Mouse (Mus musculus): ENCODE data around the gene Imp4.
"Not testable (repeated sequence)": the region's sequence is repeated elsewhere in the genome, so short reads cannot be mapped to it uniquely, and the experiment has no call there.

Gene Imp4

DNA sequence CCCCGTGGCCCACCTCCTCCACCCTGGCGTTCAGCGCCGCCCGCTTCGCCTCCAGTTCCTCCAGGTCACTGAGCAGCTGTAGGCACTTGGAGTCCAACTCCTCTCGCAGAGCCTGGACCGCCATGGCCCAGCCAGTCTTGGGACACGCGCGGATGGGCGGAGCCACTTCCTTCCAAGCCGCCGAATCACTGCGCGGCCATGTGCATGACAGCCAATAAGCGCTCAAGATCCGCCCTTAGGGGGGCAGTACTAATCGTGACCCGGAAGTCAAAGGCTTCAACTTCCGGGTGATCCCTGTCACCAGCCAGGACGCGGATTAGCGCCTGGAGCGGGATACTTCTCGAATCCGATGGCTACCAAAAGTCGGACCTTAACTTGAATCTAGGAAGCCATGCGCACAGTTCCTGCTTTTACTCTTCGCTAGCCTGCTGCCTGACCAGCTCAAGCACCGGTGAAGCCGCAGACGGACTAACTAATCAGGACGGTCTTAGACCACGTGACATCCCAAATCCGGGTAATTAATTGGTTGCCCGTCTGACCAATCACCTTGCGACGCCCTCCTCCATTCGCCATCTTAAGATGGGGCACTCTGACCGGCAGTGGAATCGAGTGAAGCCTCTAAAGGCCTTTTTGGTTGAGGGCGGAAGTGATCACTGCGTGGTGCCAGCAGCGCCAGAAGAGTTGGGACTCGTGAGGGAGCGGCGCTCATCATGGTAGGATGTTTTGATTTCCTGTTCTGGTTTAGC lies at the start of gene Imp4, which contains the start of gene Ccdc115:
TSS of gene Imp4 (plus strand) at position 637 of the 746 bp plus-strand sequence.
TSS of gene Ccdc115 (minus strand) at position 458 of the 746 bp plus-strand sequence.
- DNase-seq (ENCODE audit: low spot score in 2 of 2): peak; percentile 95

GRCm38 (mm10) chr1:34396321-34396720 lies 43.3 kb upstream of the Imp4 start:
- no peak for DNase-seq (ENCODE audit: low spot score in 2 of 2)

- no peak for DNase-seq (ENCODE audit: low spot score in 2 of 2)
Observed at GRCm38 (mm10) chr1:34399182-34399953, 40.3 kb upstream of the Imp4 start.

DNA sequence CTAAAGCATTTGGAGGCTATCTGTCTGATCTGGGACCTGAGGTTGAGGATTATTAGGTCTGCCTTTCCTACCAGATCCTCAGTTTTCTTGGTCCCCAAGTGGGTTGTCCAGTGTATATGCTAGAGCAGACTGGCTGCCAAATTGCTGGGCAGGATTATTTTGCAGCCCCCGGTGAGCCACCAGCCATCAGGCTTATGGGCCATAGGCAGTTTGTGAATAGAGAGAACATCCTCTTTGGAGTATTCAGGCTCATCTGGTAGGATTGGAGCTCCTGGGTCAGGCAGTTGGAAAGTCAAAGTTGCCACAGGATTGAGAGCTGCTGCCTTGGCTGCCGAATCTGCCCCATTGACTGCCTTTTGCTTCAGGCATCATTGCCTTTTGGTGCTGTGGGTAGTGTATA lies 11.2 kb upstream of the Imp4 start:
- no peak for DNase-seq (ENCODE audit: low spot score in 2 of 2)

DNA sequence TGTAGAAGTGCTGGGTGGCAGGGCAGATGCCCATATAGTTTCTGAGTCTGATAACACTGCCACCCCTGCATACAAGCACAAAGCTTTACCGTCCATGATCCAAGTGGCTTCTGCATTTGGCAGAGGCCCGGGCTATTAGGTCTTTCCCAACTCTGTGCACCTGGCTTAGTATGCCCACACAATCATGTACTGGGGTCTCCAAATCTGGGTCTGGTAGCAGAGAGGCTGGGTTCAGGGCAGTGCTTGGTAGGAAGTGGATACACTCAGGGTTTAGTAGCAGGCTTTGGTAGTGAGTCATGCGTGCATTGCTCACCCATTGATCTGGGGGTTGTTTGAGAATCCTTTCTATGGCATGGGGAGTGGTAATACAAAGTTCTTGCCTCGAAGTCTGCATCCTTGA lies 10.4 kb upstream of the Imp4 start:
- no peak for DNase-seq (ENCODE audit: low spot score in 2 of 2)

DNA sequence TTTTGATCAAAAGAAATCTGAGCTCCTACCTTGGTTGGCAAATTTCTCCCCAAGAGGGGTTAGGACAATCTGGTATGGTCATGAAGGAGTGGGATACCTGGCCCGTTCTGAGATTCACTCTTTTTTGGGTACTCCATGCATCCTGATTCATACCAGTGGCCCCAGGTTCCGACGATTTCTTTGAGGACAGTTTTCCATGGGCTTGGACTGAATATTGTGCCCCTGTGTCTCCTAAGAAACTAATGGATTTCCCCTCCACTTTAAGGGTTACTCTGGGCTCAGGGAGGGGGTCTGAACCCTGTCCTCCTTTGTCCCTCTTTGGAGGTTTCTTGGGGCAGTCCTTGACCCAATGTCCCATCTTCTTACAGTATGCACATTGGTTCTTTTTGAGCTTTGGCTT lies 8.7 kb upstream of the Imp4 start:
- no peak for DNase-seq (ENCODE audit: low spot score in 2 of 2)

DNA sequence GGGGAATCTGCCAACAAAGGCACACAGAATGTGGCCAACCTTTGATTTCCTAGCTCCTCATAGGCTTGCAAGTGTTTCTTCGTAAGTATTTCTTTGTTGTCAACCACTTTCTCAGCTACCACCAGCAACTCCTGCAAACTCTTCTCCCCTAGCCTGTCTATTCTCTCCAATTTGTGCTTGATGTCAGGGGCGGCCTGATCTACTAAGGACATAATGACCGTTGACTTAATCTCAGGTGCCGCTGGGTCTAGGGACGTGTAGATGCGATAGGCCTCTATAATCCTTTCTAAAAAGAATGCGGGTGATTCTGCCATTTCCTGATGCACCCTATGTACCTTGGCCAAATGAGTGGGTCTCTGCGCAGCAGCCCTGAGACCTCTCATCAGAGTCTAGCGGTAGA lies 8.2 kb upstream of the Imp4 start:
- DNase-seq (ENCODE audit: low spot score in 2 of 2): no peak

GRCm38 (mm10) chr1:34432411-34432775 lies 7.3 kb upstream of the Imp4 start:
- DNase-seq (ENCODE audit: low spot score in 2 of 2): no peak

GRCm38 (mm10) chr1:34432776-34433481 lies 6.7 kb upstream of the Imp4 start:
- no peak for DNase-seq (ENCODE audit: low spot score in 2 of 2)

- DNase-seq (ENCODE audit: low spot score in 2 of 2): no peak
Observed at GRCm38 (mm10) chr1:34433891-34434521, 5.6 kb upstream of the Imp4 start.

- DNase-seq (ENCODE audit: low spot score in 2 of 2): peak; percentile 85 to 89
Observed at GRCm38 (mm10) chr1:34434660-34435160, 4.9 kb upstream of the Imp4 start.

GRCm38 (mm10) chr1:34435371-34436120 lies 4.1 kb upstream of the Imp4 start:
- DNase-seq (ENCODE audit: low spot score in 2 of 2): no peak

DNA sequence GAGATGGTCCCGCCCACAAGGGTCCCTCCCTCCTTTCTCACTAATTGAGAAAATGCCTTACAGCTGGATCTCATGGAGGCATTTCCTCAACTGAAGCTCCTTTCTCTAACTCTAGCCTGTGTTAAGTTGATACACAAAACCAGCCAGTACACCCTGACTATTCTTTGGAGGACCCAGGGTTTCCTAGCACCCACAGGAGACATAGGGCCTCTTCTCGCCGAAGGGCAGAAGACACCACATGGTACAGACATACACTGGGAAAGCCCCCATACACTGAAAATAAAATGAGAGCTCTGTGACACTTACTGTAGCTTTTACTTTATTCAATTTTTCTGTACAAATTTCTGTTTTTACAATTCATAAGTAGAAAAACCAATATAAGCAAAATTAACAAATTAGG lies 3.3 kb upstream of the Imp4 start:
- DNase-seq (ENCODE audit: low spot score in 2 of 2): no peak

- not testable (repeated sequence) for DNase-seq (ENCODE audit: low spot score in 2 of 2)
Observed at GRCm38 (mm10) chr1:34437366-34437765, 2.3 kb upstream of the Imp4 start.

DNA sequence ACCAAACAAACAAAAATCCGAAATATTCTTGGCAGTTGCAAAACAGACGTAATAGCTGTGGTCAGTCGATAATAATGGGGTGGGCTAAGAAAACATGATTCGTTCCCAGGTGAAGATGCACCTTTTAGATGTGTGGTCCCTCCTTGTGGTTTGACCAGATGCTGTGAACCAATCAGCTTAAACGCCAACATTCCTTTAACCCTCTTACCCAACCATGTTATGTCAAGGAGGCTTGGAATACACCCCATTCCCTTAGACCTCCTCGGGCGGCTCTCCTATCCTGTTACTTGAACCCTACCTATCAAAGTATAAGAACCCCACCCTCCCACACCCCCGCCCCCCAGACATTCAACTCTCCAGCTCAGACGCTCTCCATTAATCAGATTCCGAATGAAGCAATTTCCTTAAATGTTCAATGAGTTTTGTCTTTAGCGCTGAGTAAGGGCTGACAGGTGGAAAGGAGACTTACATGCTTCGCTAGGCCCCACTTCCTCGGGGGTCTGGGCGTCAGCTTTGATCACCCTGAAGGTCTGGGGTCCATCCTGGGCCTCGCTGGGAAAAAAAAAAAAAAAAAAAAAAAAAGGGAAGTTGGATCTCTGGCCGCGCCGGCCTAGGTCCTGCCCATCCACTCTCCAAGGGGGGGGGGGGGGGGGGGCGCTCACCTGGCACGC lies 1.1 kb upstream of the Imp4 start:
- no peak for DNase-seq (ENCODE audit: low spot score in 2 of 2)

- DNase-seq (ENCODE audit: low spot score in 2 of 2): no peak
Observed at GRCm38 (mm10) chr1:34439961-34440630, 445 bp downstream of the Imp4 start.

- no peak for DNase-seq (ENCODE audit: low spot score in 2 of 2)
Observed at GRCm38 (mm10) chr1:34443124-34443523, 3.5 kb downstream of the Imp4 start.

GRCm38 (mm10) chr1:34458431-34458830 lies 18.8 kb downstream of the Imp4 start:
- no peak for DNase-seq (ENCODE audit: low spot score in 2 of 2)

GRCm38 (mm10) chr1:34459284-34460060 lies 19.8 kb downstream of the Imp4 start, which contains the start of gene Ptpn18:
Gene Ptpn18, plus strand, starts transcription at chr1:34459762.
- DNase-seq (ENCODE audit: low spot score in 2 of 2): peak; percentile 77 to 79
